Mouse (Mus musculus) forebrain, embryonic 11.5 days (tissue): ENCODE results near the gene Rfx8. TPM values are rescaled to one million over a fixed set of nuclear protein-coding genes. Genes with fewer than 3 reads are reported as not detected.
A peak's percentile ranks its signal among the peaks of the same experiment; 100 is the strongest.

Source experiments
- ATAC-seq: fragments of 200-750 bp; cut with Nextera tagmentation; replicated peaks from 2 replicates; pipeline ENCODE4 v1.8.0; 2017; ENCODE audit warnings: moderate TSS enrichment; ENCODE audit not compliant: low FRiP score
- DNase-seq: peaks from one replicate; pipeline ENCODE4 v3.0.0-alpha.2; 2017; ENCODE audit warnings: low spot score
- H3K27ac ChIP-seq: fragments of 300-500 bp; sonication (generic); 2 replicates; pipeline ENCODE4 v1.5.1; 2014; ENCODE audit warnings: low read depth, low read length
- H3K27me3 ChIP-seq: fragments of 300-500 bp; sonication (generic); 2 replicates; pipeline ENCODE4 v1.6.1; 2014; ENCODE audit warnings: mild to moderate bottlenecking, low read length, mixed read lengths; ENCODE audit not compliant: control insufficient read depth, insufficient read depth
- H3K36me3 ChIP-seq: fragments of 300-500 bp; sonication (generic); 2 replicates; pipeline ENCODE4 v1.6.1; 2014; ENCODE audit warnings: mild to moderate bottlenecking, low read length, moderate library complexity, mixed read lengths; ENCODE audit not compliant: control insufficient read depth, insufficient read depth
- H3K4me1 ChIP-seq: fragments of 300-500 bp; sonication (generic); replicated peaks from 2 replicates; pipeline ENCODE4 v1.6.1; 2014; ENCODE audit warnings: low read length, mixed read lengths; ENCODE audit not compliant: control insufficient read depth, insufficient read depth
- H3K4me2 ChIP-seq: fragments of 300-500 bp; sonication (generic); 2 replicates; pipeline ENCODE4 v1.6.1; 2014; ENCODE audit warnings: low read depth, mild to moderate bottlenecking, low read length, moderate library complexity, mixed read lengths; ENCODE audit not compliant: severe bottlenecking
- H3K4me3 ChIP-seq: fragments of 300-500 bp; sonication (generic); 2 replicates; pipeline ENCODE4 v1.5.1; 2014; ENCODE audit warnings: low read depth, low read length
- H3K9ac ChIP-seq: fragments of 300-500 bp; sonication (generic); 2 replicates; pipeline ENCODE4 v1.6.1; 2014; ENCODE audit warnings: low read length
- H3K9me3 ChIP-seq: fragments of 300-500 bp; sonication (generic); 2 replicates; pipeline ENCODE4 v1.6.1; 2016; ENCODE audit warnings: low read length, mixed read lengths; ENCODE audit not compliant: control insufficient read depth
- whole genome bisulfite sequencing: fragments of 180-500 bp; shearing (Covaris S2); extraction: QIAGEN DNeasy Blood & Tissue Kit; methylation state at CpG from one replicate; pipeline ENCODE4 v1.1.7; 2014; 5-methylcytosine and 5-hydroxymethylcytosine counted together
- polyA plus RNA-seq: library from polyadenylated mRNA; unstranded; fragments of >200 nt; fragmentation: Nextera tagmentation; extraction: Ambion mirVana; gene quantifications from 2 replicates; pipeline ENCODE4 v1.2.1, GENCODE M21; 2014

Rfx8 gene
- 0.17 and 0.45 TPM in 2 replicates for polyA plus RNA-seq

DNA sequence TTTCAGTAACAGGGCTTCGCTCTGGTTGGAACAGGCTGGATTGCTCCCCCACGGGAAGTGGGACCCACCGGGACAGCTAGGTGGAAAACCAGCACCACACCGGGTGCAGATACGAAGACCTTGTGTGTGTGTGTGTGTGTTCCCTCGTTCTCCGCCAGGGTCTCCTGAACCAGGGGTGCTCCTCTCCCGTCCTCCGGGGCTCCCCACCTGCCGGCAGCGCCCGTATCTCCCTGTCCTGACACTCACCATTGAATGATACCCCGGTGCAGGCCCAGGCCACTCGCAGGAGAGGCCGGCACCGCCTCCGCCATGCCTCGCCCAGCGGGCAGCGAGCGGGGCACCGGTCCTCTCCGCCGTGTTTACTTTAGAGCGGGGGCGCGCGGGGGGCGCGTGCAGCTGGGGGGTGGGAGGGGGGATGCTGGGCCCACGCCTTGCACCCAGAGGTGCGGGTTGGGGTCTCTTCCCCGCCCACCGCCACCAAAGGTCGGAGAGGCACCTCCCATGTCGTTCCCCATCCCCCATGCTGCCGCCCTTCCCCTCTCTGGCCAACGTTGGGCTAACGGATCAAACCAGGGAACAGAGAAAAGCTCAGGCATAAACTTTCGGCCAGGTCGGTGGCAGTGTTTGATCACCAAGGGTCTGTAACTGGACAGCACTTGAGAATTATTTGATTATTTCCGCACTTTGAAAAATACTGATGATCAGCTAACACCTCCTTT is at the start of gene Rfx8:
TSS of gene Rfx8 (minus strand) at position 366 of the 719 bp plus-strand sequence.
- Histone ChIP-seq H3K36me3 (no peaks in the 10 kb centered on the region), H3K4me3 (peak within 1 kb of the TSS; percentile 50), H3K9ac (peak within 1 kb of the TSS; percentile 74), H3K9me3 (no peaks in the 10 kb centered on the region), H3K27ac (no peak within 1 kb of the TSS), H3K4me2 (peak within 1 kb of the TSS; percentile 89), H3K27me3 (no peaks in the 10 kb centered on the region), H3K4me1 (peaks cover 7% of the 10 kb centered on the region; the same call in 1 of the 2 replicates)
- 1% methylated on average over 42 of the region's 42 CpGs for WGBS
- peak; percentile 70 for ATAC-seq
- peak; percentile 75 for DNase-seq

DNA sequence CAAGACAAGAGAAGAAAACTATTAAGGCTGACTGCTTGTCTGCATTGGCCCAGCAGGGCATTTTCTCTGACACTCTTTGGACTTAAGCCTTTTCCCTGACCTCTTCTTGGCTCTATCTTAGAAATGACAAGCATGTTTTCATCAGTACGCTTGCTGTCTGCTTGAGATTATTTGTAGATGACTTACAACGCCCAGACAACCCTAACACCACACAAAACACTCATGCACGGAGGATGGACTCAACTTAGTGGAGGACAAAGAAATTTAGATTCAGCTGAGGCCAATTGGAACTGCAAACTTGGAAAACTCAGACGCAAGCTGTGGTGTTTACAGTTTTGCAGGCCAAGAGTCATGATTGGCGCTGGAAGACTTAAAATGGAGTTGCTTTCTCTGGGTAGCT is 49.6 kb upstream of the Rfx8 start:
- WGBS, result 81% methylated on average over 5 of the region's 5 CpGs
- DNase-seq, result no peak
- H3K9me3 ChIP-seq, result no peaks in the 10 kb centered on the region
- no peak overlapping the region for H3K9ac ChIP-seq
- no peaks in the 10 kb centered on the region for H3K36me3 ChIP-seq
- no peak for ATAC-seq
- H3K4me3 ChIP-seq, result no peak overlapping the region
- no peaks in the 10 kb centered on the region for H3K4me1 ChIP-seq
- no peaks in the 10 kb centered on the region for H3K27me3 ChIP-seq
- no peak overlapping the region for H3K27ac ChIP-seq
- no peak overlapping the region for H3K4me2 ChIP-seq

GRCm38 (mm10) chr1:39768017-39768416 is 47.2 kb upstream of the Rfx8 start:
- Histone ChIP-seq H3K9ac (no peak overlapping the region), H3K4me2 (no peak overlapping the region), H3K36me3 (no peaks in the 10 kb centered on the region), H3K9me3 (no peaks in the 10 kb centered on the region), H3K4me1 (no peaks in the 10 kb centered on the region), H3K27me3 (no peaks in the 10 kb centered on the region), H3K27ac (no peak overlapping the region), H3K4me3 (no peak overlapping the region)
- 85% methylated on average over 3 of the region's 3 CpGs for WGBS
- ATAC-seq (no peak), DNase-seq (no peak)

GRCm38 (mm10) chr1:39765854-39766493 is 45.2 kb upstream of the Rfx8 start:
- H3K36me3 ChIP-seq, result no peaks in the 10 kb centered on the region
- no peak overlapping the region for H3K27ac ChIP-seq
- H3K27me3 ChIP-seq, result no peaks in the 10 kb centered on the region
- H3K4me1 ChIP-seq, result peaks cover 7% of the 10 kb centered on the region; the same call in 1 of the 2 replicates
- no peak overlapping the region for H3K9ac ChIP-seq
- H3K4me2 ChIP-seq, result no peak overlapping the region
- no peaks in the 10 kb centered on the region for H3K9me3 ChIP-seq
- no peak overlapping the region for H3K4me3 ChIP-seq
- DNase-seq (no peak), ATAC-seq (no peak)
- 89% methylated on average over 7 of the region's 7 CpGs for WGBS

GRCm38 (mm10) chr1:39762025-39762370 is 41.2 kb upstream of the Rfx8 start:
- Histone ChIP-seq H3K4me3 (no peak overlapping the region), H3K36me3 (no peaks in the 10 kb centered on the region), H3K27me3 (no peaks in the 10 kb centered on the region), H3K9me3 (no peaks in the 10 kb centered on the region), H3K4me1 (peaks cover 7% of the 10 kb centered on the region; the same call in 1 of the 2 replicates), H3K4me2 (peak overlapping the region; percentile 35; the same call in 1 of the 2 replicates), H3K27ac (peak overlapping the region; percentile 18; the same call in 1 of the 2 replicates), H3K9ac (peak overlapping the region; percentile 37; the same call in 1 of the 2 replicates)
- DNase-seq (no peak), ATAC-seq (no peak)
- WGBS, result 10% methylated on average over 10 of the region's 10 CpGs

DNA sequence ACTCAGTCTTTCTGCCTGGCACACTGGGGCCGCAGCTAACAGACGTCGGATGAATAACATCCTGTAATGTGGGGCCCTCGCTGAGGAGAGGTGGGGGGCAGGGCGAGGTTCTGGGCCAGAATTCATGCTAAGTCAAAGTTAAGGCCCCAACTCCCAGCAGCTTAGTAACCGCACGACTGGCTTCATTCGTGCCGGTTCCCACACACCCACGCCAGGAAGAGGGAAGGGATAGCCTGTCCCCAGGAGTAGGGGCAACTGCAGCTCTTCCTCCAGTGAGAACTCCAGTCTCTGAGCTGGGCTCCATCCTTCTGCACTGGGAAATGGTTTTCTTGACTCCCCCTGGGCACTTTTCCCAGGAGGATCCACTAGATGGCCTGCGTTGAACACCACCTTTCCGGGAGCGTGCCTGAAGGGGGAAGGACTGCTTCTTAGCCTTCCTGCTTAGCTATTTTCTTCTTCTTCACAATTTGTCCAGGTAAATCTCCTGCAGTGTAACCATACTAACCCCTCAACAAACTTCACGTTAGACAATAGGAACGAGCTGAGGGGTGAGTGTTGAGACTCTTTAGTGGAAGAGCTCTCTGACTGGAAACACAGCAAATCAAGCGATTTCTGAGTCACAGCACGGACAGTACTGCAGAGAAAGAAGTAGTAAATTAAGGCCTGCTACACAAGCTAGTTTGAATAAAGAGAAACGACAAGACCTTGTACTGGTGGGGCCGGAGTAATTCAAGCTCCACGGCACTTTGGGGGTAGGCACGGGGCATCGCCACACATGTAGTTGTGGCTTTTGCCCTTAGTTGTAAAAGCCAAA is 40.6 kb upstream of the Rfx8 start:
- WGBS, result 5% methylated on average over 22 of the region's 22 CpGs
- ATAC-seq (peak; percentile 56; the same call in 1 of the 2 replicates), DNase-seq (peak; percentile 78)
- Histone ChIP-seq H3K4me2 (peak overlapping the region; percentile 35; the same call in 1 of the 2 replicates), H3K9me3 (no peaks in the 10 kb centered on the region), H3K27ac (peak overlapping the region; percentile 18; the same call in 1 of the 2 replicates), H3K27me3 (no peaks in the 10 kb centered on the region), H3K9ac (peak overlapping the region; percentile 37; the same call in 1 of the 2 replicates), H3K4me1 (peaks cover 7% of the 10 kb centered on the region; the same call in 1 of the 2 replicates), H3K4me3 (no peak overlapping the region), H3K36me3 (no peaks in the 10 kb centered on the region)

- 82% methylated on average over 6 of the region's 6 CpGs for whole genome bisulfite sequencing
- no peaks in the 10 kb centered on the region for H3K36me3 ChIP-seq
Measured at GRCm38 (mm10) chr1:39760181-39760715, 39.5 kb upstream of the Rfx8 start.

More at GRCm38 (mm10) chr1:39760181-39760715, 39.5 kb upstream of the Rfx8 start:
- H3K27me3 ChIP-seq, result no peaks in the 10 kb centered on the region
- DNase-seq (peak; percentile 18), ATAC-seq (no peak)
- no peaks in the 10 kb centered on the region for H3K9me3 ChIP-seq
- no peak overlapping the region for H3K9ac ChIP-seq
- H3K4me2 ChIP-seq, result no peak overlapping the region
- no peak overlapping the region for H3K4me3 ChIP-seq
- peaks cover 7% of the 10 kb centered on the region; the same call in 1 of the 2 replicates for H3K4me1 ChIP-seq
- H3K27ac ChIP-seq, result no peak overlapping the region
